Mouse (Mus musculus): ENCODE results near the gene Sprr2j-ps. TPM values are rescaled to one million over a fixed set of nuclear protein-coding genes. Genes with fewer than 3 reads are reported as not detected.

Sprr2j-ps gene
- polyA plus RNA-seq (2016; fragmentation: Nextera tagmentation; extraction: Ambion mirVana), result not detected in 2 replicates

GRCm38 (mm10) chr3:92417782-92418181, at the start of gene Sprr2j-ps:
Gene Sprr2j-ps (plus strand): TSS chr3:92418082.
- no peaks in the 10 kb centered on the region for H3K27me3 ChIP-seq (replicated peaks)
- H3K4me3 ChIP-seq, result no peak within 1 kb of the TSS
- H3K9me3 ChIP-seq (replicated peaks), result no peaks in the 10 kb centered on the region
- WGBS, result 83% methylated on average over 2 of the region's 2 CpGs
- no peaks in the 10 kb centered on the region for H3K4me1 ChIP-seq (replicated peaks)
- no peaks in the 10 kb centered on the region for H3K36me3 ChIP-seq
- no peak for ATAC-seq (ENCODE audit: insufficient number of reproducible peaks, low FRiP score)
- H3K27ac ChIP-seq (ENCODE audit: poor library complexity, severe bottlenecking), result no peak within 1 kb of the TSS
- no peak within 1 kb of the TSS for H3K9ac ChIP-seq
- no peak within 1 kb of the TSS for H3K4me2 ChIP-seq

- no peak overlapping the region for H3K27ac ChIP-seq (ENCODE audit: poor library complexity, severe bottlenecking)
- 76% methylated on average over 2 of the region's 2 CpGs for WGBS
- H3K36me3 ChIP-seq, result no peaks in the 10 kb centered on the region
- no peak overlapping the region for H3K4me3 ChIP-seq
- H3K9me3 ChIP-seq (replicated peaks), result no peaks in the 10 kb centered on the region
- H3K9ac ChIP-seq, result no peak overlapping the region
- no peaks in the 10 kb centered on the region for H3K4me1 ChIP-seq (replicated peaks)
- ATAC-seq (ENCODE audit: insufficient number of reproducible peaks, low FRiP score), result no peak
- no peaks in the 10 kb centered on the region for H3K27me3 ChIP-seq (replicated peaks)
- no peak overlapping the region for H3K4me2 ChIP-seq
Observed at GRCm38 (mm10) chr3:92373613-92374012, 44.3 kb upstream of the Sprr2j-ps start.

- 77% methylated on average over 1 of the region's 1 CpGs for WGBS
- no peak for ATAC-seq (ENCODE audit: insufficient number of reproducible peaks, low FRiP score)
- no peaks in the 10 kb centered on the region for H3K27me3 ChIP-seq (replicated peaks)
- no peaks in the 10 kb centered on the region for H3K9me3 ChIP-seq (replicated peaks)
- no peak within 1 kb of the TSS for H3K27ac ChIP-seq (ENCODE audit: poor library complexity, severe bottlenecking)
- H3K9ac ChIP-seq, result no peak within 1 kb of the TSS
- no peak within 1 kb of the TSS for H3K4me3 ChIP-seq
- H3K4me1 ChIP-seq (replicated peaks), result no peaks in the 10 kb centered on the region
- H3K36me3 ChIP-seq, result no peaks in the 10 kb centered on the region
- no peak within 1 kb of the TSS for H3K4me2 ChIP-seq
Observed at GRCm38 (mm10) chr3:92385385-92385784, 32.5 kb upstream of the Sprr2j-ps start, which contains the start of gene Sprr2h. Gene Sprr2h (plus strand): TSS chr3:92385685.

- no peak for ATAC-seq (ENCODE audit: insufficient number of reproducible peaks, low FRiP score)
- WGBS, result 43% methylated on average over 1 of the region's 1 CpGs
- H3K4me3 ChIP-seq, result no peak overlapping the region
- H3K9me3 ChIP-seq (replicated peaks), result no peaks in the 10 kb centered on the region
- no peaks in the 10 kb centered on the region for H3K4me1 ChIP-seq (replicated peaks)
- H3K36me3 ChIP-seq, result no peaks in the 10 kb centered on the region
- no peaks in the 10 kb centered on the region for H3K27me3 ChIP-seq (replicated peaks)
- H3K4me2 ChIP-seq, result no peak overlapping the region
- H3K9ac ChIP-seq, result no peak overlapping the region
- H3K27ac ChIP-seq (ENCODE audit: poor library complexity, severe bottlenecking), result no peak overlapping the region
Observed at GRCm38 (mm10) chr3:92394301-92394700, 23.6 kb upstream of the Sprr2j-ps start.

GRCm38 (mm10) chr3:92407691-92408090, 10.2 kb upstream of the Sprr2j-ps start, which contains the start of gene Sprr2i:
Gene Sprr2i (plus strand): TSS chr3:92407991.
- H3K9me3 ChIP-seq (replicated peaks), result no peaks in the 10 kb centered on the region
- H3K27ac ChIP-seq (ENCODE audit: poor library complexity, severe bottlenecking), result no peak within 1 kb of the TSS
- no peak within 1 kb of the TSS for H3K4me2 ChIP-seq
- no peak for ATAC-seq (ENCODE audit: insufficient number of reproducible peaks, low FRiP score)
- no peak within 1 kb of the TSS for H3K9ac ChIP-seq
- H3K4me1 ChIP-seq (replicated peaks), result no peaks in the 10 kb centered on the region
- no peak within 1 kb of the TSS for H3K4me3 ChIP-seq
- H3K27me3 ChIP-seq (replicated peaks), result no peaks in the 10 kb centered on the region
- 76% methylated on average over 2 of the region's 2 CpGs for WGBS
- H3K36me3 ChIP-seq, result no peaks in the 10 kb centered on the region

- no peaks in the 10 kb centered on the region for H3K4me1 ChIP-seq (replicated peaks)
- ATAC-seq (ENCODE audit: insufficient number of reproducible peaks, low FRiP score), result no peak
- H3K27me3 ChIP-seq (replicated peaks), result no peaks in the 10 kb centered on the region
- H3K36me3 ChIP-seq, result no peaks in the 10 kb centered on the region
- H3K4me3 ChIP-seq, result no peak within 1 kb of the TSS
- WGBS, result 84% methylated on average over 6 of the region's 6 CpGs
- no peaks in the 10 kb centered on the region for H3K9me3 ChIP-seq (replicated peaks)
- H3K27ac ChIP-seq (ENCODE audit: poor library complexity, severe bottlenecking), result no peak within 1 kb of the TSS
- H3K9ac ChIP-seq, result no peak within 1 kb of the TSS
- no peak within 1 kb of the TSS for H3K4me2 ChIP-seq
Observed at GRCm38 (mm10) chr3:92429323-92429722, 11.4 kb downstream of the Sprr2j-ps start, which contains the start of gene Gm9774. Gene Gm9774 (minus strand): TSS chr3:92429423.

GRCm38 (mm10) chr3:92432282-92432681, 14.4 kb downstream of the Sprr2j-ps start, which contains the start of gene Sprr2k:
Gene Sprr2k (plus strand): TSS chr3:92432582.
- Histone ChIP-seq H3K27me3 (replicated peaks) (no peaks in the 10 kb centered on the region), H3K36me3 (no peaks in the 10 kb centered on the region), H3K4me2 (no peak within 1 kb of the TSS), H3K4me3 (no peak within 1 kb of the TSS), H3K9ac (no peak within 1 kb of the TSS), H3K4me1 (replicated peaks) (no peaks in the 10 kb centered on the region), H3K9me3 (replicated peaks) (no peaks in the 10 kb centered on the region), H3K27ac (ENCODE audit: poor library complexity, severe bottlenecking) (no peak within 1 kb of the TSS)
- ATAC-seq (ENCODE audit: insufficient number of reproducible peaks, low FRiP score), result no peak
- 76% methylated on average over 2 of the region's 2 CpGs for WGBS

GRCm38 (mm10) chr3:92438689-92439088, 20.8 kb downstream of the Sprr2j-ps start, which contains the start of gene Sprr1b:
Gene Sprr1b (minus strand): TSS chr3:92438789.
- Histone ChIP-seq H3K36me3 (no peaks in the 10 kb centered on the region), H3K4me3 (no peak within 1 kb of the TSS), H3K9ac (no peak within 1 kb of the TSS), H3K27me3 (replicated peaks) (no peaks in the 10 kb centered on the region), H3K9me3 (replicated peaks) (no peaks in the 10 kb centered on the region), H3K27ac (ENCODE audit: poor library complexity, severe bottlenecking) (no peak within 1 kb of the TSS), H3K4me2 (no peak within 1 kb of the TSS), H3K4me1 (replicated peaks) (no peaks in the 10 kb centered on the region)
- 82% methylated on average over 3 of the region's 3 CpGs for WGBS
- no peak for ATAC-seq (ENCODE audit: insufficient number of reproducible peaks, low FRiP score)

GRCm38 (mm10) chr3:92440177-92440576, 22.3 kb downstream of the Sprr2j-ps start:
- ATAC-seq (ENCODE audit: insufficient number of reproducible peaks, low FRiP score), result no peak
- H3K27ac ChIP-seq (ENCODE audit: poor library complexity, severe bottlenecking), result no peak overlapping the region
- no peaks in the 10 kb centered on the region for H3K9me3 ChIP-seq (replicated peaks)
- no peak overlapping the region for H3K4me3 ChIP-seq
- H3K36me3 ChIP-seq, result no peaks in the 10 kb centered on the region
- no peaks in the 10 kb centered on the region for H3K4me1 ChIP-seq (replicated peaks)
- 80% methylated on average over 3 of the region's 3 CpGs for WGBS
- H3K9ac ChIP-seq, result no peak overlapping the region
- H3K4me2 ChIP-seq, result no peak overlapping the region
- no peaks in the 10 kb centered on the region for H3K27me3 ChIP-seq (replicated peaks)

- no peaks in the 10 kb centered on the region for H3K27me3 ChIP-seq (replicated peaks)
- no peaks in the 10 kb centered on the region for H3K4me1 ChIP-seq (replicated peaks)
- H3K4me3 ChIP-seq, result no peak overlapping the region
- H3K36me3 ChIP-seq, result no peaks in the 10 kb centered on the region
- no peak for ATAC-seq (ENCODE audit: insufficient number of reproducible peaks, low FRiP score)
- H3K9ac ChIP-seq, result no peak overlapping the region
- WGBS, result 68% methylated on average over 5 of the region's 5 CpGs
- H3K4me2 ChIP-seq, result no peak overlapping the region
- H3K9me3 ChIP-seq (replicated peaks), result no peaks in the 10 kb centered on the region
- H3K27ac ChIP-seq (ENCODE audit: poor library complexity, severe bottlenecking), result no peak overlapping the region
Observed at GRCm38 (mm10) chr3:92455151-92455550, 37.3 kb downstream of the Sprr2j-ps start.

- ATAC-seq (ENCODE audit: insufficient number of reproducible peaks, low FRiP score), result no peak
- no peak within 1 kb of the TSS for H3K4me2 ChIP-seq
- H3K4me1 ChIP-seq (replicated peaks), result no peaks in the 10 kb centered on the region
- no peak within 1 kb of the TSS for H3K4me3 ChIP-seq
- H3K9me3 ChIP-seq (replicated peaks), result no peaks in the 10 kb centered on the region
- no peaks in the 10 kb centered on the region for H3K36me3 ChIP-seq
- H3K27ac ChIP-seq (ENCODE audit: poor library complexity, severe bottlenecking), result no peak within 1 kb of the TSS
- no peak within 1 kb of the TSS for H3K9ac ChIP-seq
- 57% methylated on average over 2 of the region's 2 CpGs for WGBS
- H3K27me3 ChIP-seq (replicated peaks), result no peaks in the 10 kb centered on the region
Observed at GRCm38 (mm10) chr3:92458620-92459019, 40.7 kb downstream of the Sprr2j-ps start, which contains the start of gene Sprr3. Gene Sprr3 (minus strand): TSS chr3:92458720.

GRCm38 (mm10) chr3:92466576-92466975, 48.7 kb downstream of the Sprr2j-ps start:
- Histone ChIP-seq H3K9ac (no peak overlapping the region), H3K9me3 (replicated peaks) (no peaks in the 10 kb centered on the region), H3K4me1 (replicated peaks) (no peaks in the 10 kb centered on the region), H3K36me3 (no peaks in the 10 kb centered on the region), H3K27ac (ENCODE audit: poor library complexity, severe bottlenecking) (no peak overlapping the region), H3K4me2 (no peak overlapping the region), H3K4me3 (no peak overlapping the region), H3K27me3 (replicated peaks) (no peaks in the 10 kb centered on the region)
- WGBS, result 68% methylated on average over 1 of the region's 1 CpGs
- no peak for ATAC-seq (ENCODE audit: insufficient number of reproducible peaks, low FRiP score)
